Mouse (Mus musculus) thymus, postnatal 14 days (tissue): ENCODE measurements around the gene Zfp637.
"Not testable (repeated sequence)": the region's sequence is repeated elsewhere in the genome, so short reads cannot be mapped to it uniquely, and the experiment has no call there.

Source experiments
- DNase-seq: peaks from one replicate; pipeline ENCODE4 v3.0.0; 2021

The Zfp637 gene

GRCm38 (mm10) chr6:117868187-117868586 is 27.2 kb downstream of the Zfp637 start:
- no peak for DNase-seq

GRCm38 (mm10) chr6:117871034-117871433 is 30.1 kb downstream of the Zfp637 start:
- DNase-seq = no peak

GRCm38 (mm10) chr6:117873450-117873849 is 32.5 kb downstream of the Zfp637 start:
- not testable (repeated sequence) for DNase-seq

- no peak for DNase-seq
Measured at GRCm38 (mm10) chr6:117874621-117875281, 33.8 kb downstream of the Zfp637 start.

- peak; percentile 88 for DNase-seq
Measured at GRCm38 (mm10) chr6:117878700-117879407, 37.9 kb downstream of the Zfp637 start.

- DNase-seq = peak; percentile 99
Measured at GRCm38 (mm10) chr6:117879408-117880115, 38.6 kb downstream of the Zfp637 start.

GRCm38 (mm10) chr6:117880394-117880838 is 39.4 kb downstream of the Zfp637 start:
- DNase-seq = no peak

GRCm38 (mm10) chr6:117881229-117881628 is 40.2 kb downstream of the Zfp637 start:
- no peak for DNase-seq

- DNase-seq = peak; percentile 63
Measured at GRCm38 (mm10) chr6:117881997-117882396, 41.0 kb downstream of the Zfp637 start.

- DNase-seq = no peak
Measured at GRCm38 (mm10) chr6:117885943-117886342, 45.0 kb downstream of the Zfp637 start.

- DNase-seq = no peak
Measured at GRCm38 (mm10) chr6:117888032-117888431, 47.1 kb downstream of the Zfp637 start.

- DNase-seq = no peak
Measured at GRCm38 (mm10) chr6:117888642-117889096, 47.7 kb downstream of the Zfp637 start.

- DNase-seq = peak; percentile 26
Measured at GRCm38 (mm10) chr6:117890257-117890656, 49.3 kb downstream of the Zfp637 start.

- peak; percentile 38 for DNase-seq
Measured at GRCm38 (mm10) chr6:117891369-117892160, 50.6 kb downstream of the Zfp637 start.

GRCm38 (mm10) chr6:117892386-117892785 is 51.4 kb downstream of the Zfp637 start:
- no peak for DNase-seq

GRCm38 (mm10) chr6:117893435-117893834 is 52.5 kb downstream of the Zfp637 start:
- DNase-seq = no peak
